9 mouse cellular contexts compared by ENCODE assay signal in the genomic region with DNA sequence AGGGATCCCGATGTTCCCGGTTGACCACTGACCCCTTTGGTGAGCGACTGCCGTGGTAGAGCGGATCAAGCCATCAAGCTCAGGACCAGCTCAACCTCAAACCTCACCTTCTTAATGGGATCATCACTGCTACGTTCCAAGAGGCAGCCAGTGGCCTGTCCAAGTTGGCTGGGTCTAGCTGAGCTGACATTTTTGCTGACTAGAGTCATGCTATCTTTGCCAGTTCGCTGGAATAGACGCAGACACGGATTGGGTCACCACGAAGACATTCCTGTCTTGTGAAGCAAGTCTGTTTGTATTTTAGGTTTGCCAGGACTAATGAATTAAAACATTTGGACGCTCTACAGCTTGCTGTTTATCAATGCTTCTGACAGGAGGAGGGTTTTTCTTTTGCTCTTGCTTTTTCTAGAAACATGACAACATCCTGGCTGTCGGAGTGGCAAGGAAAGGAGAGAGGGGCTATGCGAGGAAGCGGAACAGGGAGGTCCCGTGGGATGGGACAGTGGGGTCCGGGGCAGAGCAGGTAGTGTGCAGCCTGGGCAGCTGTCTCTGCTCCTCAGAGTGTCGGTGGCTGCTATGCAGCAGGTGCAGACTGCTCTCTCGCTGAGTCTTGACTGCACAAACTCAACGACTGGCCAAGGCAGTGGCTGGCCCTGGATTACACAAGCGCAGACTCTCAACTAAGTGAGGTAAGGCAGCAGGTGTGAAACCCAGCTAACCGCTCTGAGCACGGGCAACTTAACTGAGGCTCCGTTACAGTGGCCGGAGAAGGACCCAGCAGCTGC. TPM values are rescaled to one million over a fixed set of nuclear protein-coding genes. Genes with fewer than 3 reads are reported as not detected.
DNase-seq lines count a peak whose midpoint lies in the region; ATAC-seq and TF ChIP-seq lines count a peak whose summit lies in the region.
"Had no signal": no experiment of that assay in that cellular context is flagged by ENCODE, and none has a peak within 500 bp of the region (broad histone marks: within the 10 kb centered on the region; RNA-seq: fewer than 3 reads in every experiment).

Gene Map3k7cl (plus strand): TSS at position 424 of the 785 bp plus-strand sequence.

- no peak for TF ChIP-seq CTCF in left cerebral cortex, adult 2 months (IDR thresholded peaks at IDR 0.05)

- WGBS in embryonic facial prominence, embryonic 15.5 days, result 70% methylated on average over 24 of the region's 24 CpGs
- 75% methylated on average over 24 of the region's 24 CpGs for WGBS in limb, embryonic 14.5 days

- H3K27ac ChIP-seq in embryonic facial prominence, embryonic 15.5 days (replicated peaks), result no peak within 1 kb of the TSS; the same call in 1 of the 2 replicates
- H3K27ac ChIP-seq in limb, embryonic 14.5 days (replicated peaks; ENCODE audit: low read depth, low read length), result no peak within 1 kb of the TSS
- H3K27ac ChIP-seq in left cerebral cortex, adult 2 months, result no peak within 1 kb of the TSS
- H3K27ac ChIP-seq: neural tube, embryonic 13.5 days had no signal

- H3K36me3 ChIP-seq in embryonic facial prominence, embryonic 15.5 days, result no peaks in the 10 kb centered on the region
- H3K36me3 ChIP-seq in limb, embryonic 14.5 days (ENCODE audit: control insufficient read depth, insufficient read depth, low read length), result no peaks in the 10 kb centered on the region
- H3K36me3 ChIP-seq: neural tube, embryonic 13.5 days had no signal

- no peak within 1 kb of the TSS for H3K4me2 ChIP-seq in embryonic facial prominence, embryonic 15.5 days (replicated peaks)
- H3K4me2 ChIP-seq in limb, embryonic 14.5 days (replicated peaks; ENCODE audit: low read depth, low read length, severe bottlenecking), result no peak within 1 kb of the TSS
- H3K4me2 ChIP-seq: neural tube, embryonic 13.5 days had no signal

- H3K27me3 ChIP-seq in embryonic facial prominence, embryonic 15.5 days, result no peaks in the 10 kb centered on the region
- no peaks in the 10 kb centered on the region for H3K27me3 ChIP-seq in limb, embryonic 14.5 days (ENCODE audit: control insufficient read depth, insufficient read depth, low read length)
- H3K27me3 ChIP-seq: neural tube, embryonic 13.5 days had no signal

- TF ChIP-seq POLR2A in limb, embryonic 14.5 days (IDR thresholded peaks at IDR 0.05; ENCODE audit: borderline replicate concordance, extremely low read depth, insufficient read depth, insufficient read length), result no peak

- intact Hi-C loops in heart, postnatal 14 days (cut with DNase I), result no loop called here
- intact Hi-C loops in left cerebral cortex, adult 2 months (cut with DNase I), result no loop called here

- DNase-seq in Muller cell, postnatal 12 days (ENCODE audit: inconsistent ontology term), result peak; percentile 77
- DNase-seq in heart, postnatal 14 days, result peak; percentile 20 to 43
- DNase-seq in limb, embryonic 14.5 days (ENCODE audit: low spot score), result peak; percentile 24
- no peak for DNase-seq in thymus, postnatal 14 days
- no peak for DNase-seq in spleen, postnatal 4 days (ENCODE audit: low spot score in 2 of 2)
- no peak for DNase-seq in embryo, embryonic 11 days
- no peak for DNase-seq in left cerebral cortex, adult 2 months (ENCODE audit: extremely low spot score in 1 of 2, low spot score in 2 of 2)

- peak; percentile 60; the same call in 1 of the 2 replicates for ATAC-seq in embryonic facial prominence, embryonic 15.5 days (ENCODE audit: insufficient number of reproducible peaks, low FRiP score, low TSS enrichment, low read depth)
- ATAC-seq in limb, embryonic 14.5 days (ENCODE audit: low FRiP score, low read depth), result peak; percentile 88

- H3K9me3 ChIP-seq in embryonic facial prominence, embryonic 15.5 days (replicated peaks), result no peaks in the 10 kb centered on the region
- H3K9me3 ChIP-seq in limb, embryonic 14.5 days (ENCODE audit: control insufficient read depth, low read length), result no peaks in the 10 kb centered on the region
- H3K9me3 ChIP-seq: neural tube, embryonic 13.5 days had no signal

- H3K4me3 ChIP-seq in embryonic facial prominence, embryonic 15.5 days (replicated peaks), result no peak within 1 kb of the TSS
- no peak within 1 kb of the TSS for H3K4me3 ChIP-seq in limb, embryonic 14.5 days (replicated peaks; ENCODE audit: low read length)
- H3K4me3 ChIP-seq in left cerebral cortex, adult 2 months, result no peak within 1 kb of the TSS
- H3K4me3 ChIP-seq: neural tube, embryonic 13.5 days had no signal

- H3K4me1 ChIP-seq in embryonic facial prominence, embryonic 15.5 days, result no peaks in the 10 kb centered on the region
- H3K4me1 ChIP-seq in limb, embryonic 14.5 days (ENCODE audit: control insufficient read depth, insufficient read depth, low read length), result no peaks in the 10 kb centered on the region
- H3K4me1 ChIP-seq: neural tube, embryonic 13.5 days had no signal

- no peak within 1 kb of the TSS for H3K9ac ChIP-seq in embryonic facial prominence, embryonic 15.5 days
- H3K9ac ChIP-seq in limb, embryonic 14.5 days (ENCODE audit: low read depth, low read length, severe bottlenecking), result no peak within 1 kb of the TSS
- H3K9ac ChIP-seq: neural tube, embryonic 13.5 days had no signal

RNA-seq across cellular contexts. Expression of gene Map3k7cl, which starts in this region (rescaled TPM):
- polyA plus RNA-seq in embryonic facial prominence, embryonic 15.5 days (2015; fragmentation: Nextera tagmentation; extraction: Ambion mirVana), result 0.89 and 1.4 TPM in 2 replicates
- total RNA-seq in heart, postnatal 14 days (2021), result 1 to 10 TPM; 2.7 to 3.6 TPM
- 5.8 TPM in 2 replicates for polyA plus RNA-seq in limb, embryonic 14.5 days (2012; rRNA removed)
- 0.32 and 1.4 TPM in 2 replicates for polyA plus RNA-seq in limb, embryonic 14.5 days (2014; fragmentation: Nextera tagmentation; extraction: Ambion mirVana)
- total RNA-seq in left cerebral cortex, adult 2 months (2021), result under 1 TPM; 0.34 to 0.42 TPM
- polyA plus RNA-seq: neural tube, embryonic 13.5 days had no signal

Comparison
In these comparisons a context has a peak if more than half of its experiments do, and no peak if none do; other contexts are left out.
1. DNase-seq: peak in Muller cell, postnatal 12 days (single experiment), heart, postnatal 14 days (2 of 2) and limb, embryonic 14.5 days (single experiment); none in thymus, postnatal 14 days (single experiment), spleen, postnatal 4 days (0 of 2), embryo, embryonic 11 days (single experiment) and left cerebral cortex, adult 2 months (0 of 2).